Mouse (Mus musculus) CD4-positive, CD25-positive, alpha-beta regulatory T cell (primary cell): ENCODE measurements around the gene Nt5c1a. TPM values are rescaled to one million over a fixed set of nuclear protein-coding genes. Genes with fewer than 3 reads are reported as not detected.

Source experiments
- polyA plus RNA-seq: library from polyadenylated mRNA; unstranded; fragments of 100-300 nt; shearing (Covaris generic); gene quantifications from one replicate; pipeline ENCODE4 v1.2.1, GENCODE M21; 2017

Nt5c1a gene
- not detected for polyA plus RNA-seq

DNA sequence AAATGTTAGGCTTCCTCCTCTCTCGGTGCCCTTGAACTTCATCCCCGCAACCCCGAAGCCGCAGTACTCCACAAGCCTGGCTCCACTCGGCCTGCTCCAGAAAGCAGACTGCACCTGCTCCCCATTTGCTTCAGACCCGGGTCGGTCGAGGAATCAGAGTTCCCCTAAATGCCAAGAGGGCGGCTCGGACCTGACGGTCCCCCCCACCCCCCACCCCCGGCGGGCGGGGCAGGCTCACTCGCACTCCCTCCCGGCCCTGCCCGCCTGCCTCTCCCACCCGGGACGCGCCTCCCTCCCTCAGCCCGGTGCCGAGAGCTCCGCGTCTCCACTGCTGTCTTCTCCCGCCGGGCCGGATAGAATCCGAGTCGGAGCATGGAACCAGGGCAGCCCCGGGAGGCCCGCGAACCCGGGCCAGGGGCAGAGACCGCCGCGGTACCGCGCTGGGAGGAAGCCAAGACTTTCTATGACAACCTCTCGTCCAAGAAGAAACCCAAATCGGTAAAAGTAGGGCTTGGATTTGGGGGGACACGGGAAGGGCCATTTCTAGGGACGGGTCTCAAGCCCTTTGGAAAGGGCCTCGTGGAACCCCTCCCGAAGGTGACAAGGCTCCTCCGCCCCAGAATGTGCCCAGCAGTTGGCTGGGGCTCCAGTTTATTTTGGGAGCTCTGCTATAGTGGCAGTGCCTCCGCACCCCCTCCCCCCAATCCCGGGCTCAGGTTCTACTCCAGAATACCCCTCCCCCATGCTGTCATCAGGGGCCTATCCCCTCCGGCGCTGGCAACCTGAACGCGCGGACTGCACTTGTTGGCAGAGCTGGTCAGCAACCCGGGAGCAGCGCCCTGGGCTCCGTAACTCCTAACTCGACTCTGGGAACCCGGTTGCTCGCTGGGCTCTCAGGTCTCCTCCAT lies at the start of gene Nt5c1a:
Gene Nt5c1a (plus strand): TSS at position 319 of the 908 bp plus-strand sequence.

DNA sequence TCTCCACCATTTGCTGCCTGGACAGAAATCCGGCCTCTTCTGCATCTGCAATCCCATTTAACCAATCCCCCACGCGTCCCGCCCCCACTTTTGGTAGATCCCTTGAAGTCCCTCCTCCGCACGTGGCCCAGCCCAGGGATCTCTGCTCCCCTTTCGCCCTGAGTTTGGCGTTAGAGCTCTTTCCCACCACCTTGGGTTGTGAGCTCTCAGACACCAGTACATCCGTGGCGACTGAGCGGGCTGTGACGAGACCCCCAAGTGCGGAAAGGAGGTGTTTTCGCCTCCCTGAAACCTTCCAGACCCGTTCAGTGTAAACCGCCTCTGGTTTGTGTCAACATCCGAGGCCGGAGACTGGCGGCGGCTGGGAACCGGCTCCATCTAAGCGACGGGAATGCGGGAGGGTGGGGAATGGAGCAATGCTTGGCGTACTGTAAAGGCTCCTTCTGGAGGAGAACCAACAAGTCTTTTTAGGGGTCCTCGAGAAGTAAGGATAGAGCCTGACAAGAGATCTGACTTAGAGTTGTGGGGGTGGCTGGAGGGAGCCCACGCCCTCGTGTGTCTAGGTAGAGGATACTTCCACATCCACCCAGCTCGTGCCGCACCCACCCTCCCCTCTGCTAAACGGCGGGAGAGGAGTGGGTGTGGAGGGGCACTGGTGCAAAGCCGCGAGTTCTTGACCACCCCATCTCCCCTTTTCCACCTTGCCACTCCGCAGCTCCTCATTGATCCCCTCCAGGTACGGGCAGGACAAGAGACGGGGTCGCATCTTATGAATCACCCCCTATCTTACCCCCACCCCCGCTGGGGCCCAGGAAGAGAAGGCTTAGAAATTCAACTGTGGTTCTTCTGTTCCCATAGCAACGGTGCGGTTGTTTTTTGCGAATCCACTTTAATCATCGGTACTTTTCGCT lies 18.7 kb upstream of the Nt5c1a start, which contains the start of gene Hpcal4:
Gene Hpcal4 (plus strand): TSS at position 900 of the 911 bp plus-strand sequence.

DNA sequence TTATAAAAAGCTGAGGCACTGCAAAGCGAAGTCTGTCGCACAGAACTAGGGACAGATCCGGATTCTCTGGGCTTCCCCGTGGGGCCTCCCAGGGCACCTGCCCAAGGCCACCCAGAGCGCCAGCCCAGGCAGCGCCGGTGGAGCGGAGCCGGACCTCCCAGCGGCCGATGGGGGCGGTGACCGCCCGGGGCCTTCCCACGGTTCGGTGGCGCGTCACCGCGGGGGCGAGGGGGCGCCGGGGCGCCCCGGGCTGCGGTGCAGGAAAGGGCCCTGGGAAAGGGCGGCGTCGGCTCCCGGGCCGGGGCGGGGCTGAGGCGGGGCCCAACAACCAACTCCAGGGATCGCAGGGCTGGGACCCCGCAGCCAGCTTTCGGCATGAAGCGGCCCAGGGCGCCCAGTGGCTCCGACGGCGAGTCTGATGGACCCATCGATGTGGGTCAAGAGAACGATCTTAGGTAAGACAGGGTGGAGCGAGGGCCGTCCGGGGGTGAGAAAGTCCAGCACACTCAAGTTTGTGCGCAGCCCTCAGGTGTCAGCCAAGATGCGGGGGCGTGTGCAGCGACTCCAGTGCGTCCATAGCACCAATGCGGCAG lies 32.3 kb downstream of the Nt5c1a start, which contains the start of gene Heyl:
Gene Heyl (plus strand): TSS at position 65 of the 593 bp plus-strand sequence.

DNA sequence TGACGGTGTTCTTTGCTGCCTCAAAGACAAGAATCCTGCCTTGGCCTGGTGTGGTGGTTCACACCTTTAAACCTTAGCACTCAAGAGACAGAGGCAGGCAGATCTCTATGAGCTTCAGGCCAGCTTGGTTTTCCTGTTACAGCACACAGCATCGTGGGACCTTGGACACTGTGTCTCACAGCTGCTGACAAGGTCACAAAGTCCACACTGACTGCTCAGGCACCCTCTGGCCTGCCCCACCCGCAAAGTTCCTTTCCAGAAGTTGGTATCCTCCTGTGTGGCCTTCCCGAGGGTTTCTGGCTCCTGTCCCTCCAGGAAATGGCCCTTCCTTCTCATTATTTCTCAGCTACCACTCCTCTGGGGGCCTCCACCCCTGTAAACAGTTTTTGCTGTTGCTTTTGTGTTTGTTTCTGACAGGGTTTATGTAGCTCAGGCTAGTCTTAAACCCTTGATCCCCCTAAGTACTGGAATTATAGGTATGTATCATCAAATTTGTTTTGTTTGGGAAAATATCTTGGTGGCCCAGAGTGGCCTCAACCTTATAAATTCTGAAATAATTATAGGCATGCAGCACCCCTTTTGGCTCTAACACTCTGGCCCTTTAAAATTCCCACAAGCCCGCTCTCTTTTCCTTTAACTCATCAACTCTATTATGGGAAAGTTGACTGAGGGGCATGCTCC lies 60.6 kb downstream of the Nt5c1a start, which contains the start of gene Pabpc4:
Gene Pabpc4 (plus strand): TSS at position 631 of the 681 bp plus-strand sequence.

Other genes with a start within 250 kb of the Nt5c1a start
- 3.9 TPM for gene Mfsd2a, start 240.3 kb upstream of the Nt5c1a start, polyA plus RNA-seq
- gene Mycl, start 205.9 kb upstream of the Nt5c1a start, polyA plus RNA-seq: 0.05 TPM
- gene Trit1, start 184.9 kb upstream of the Nt5c1a start, polyA plus RNA-seq: 22.5 TPM
- gene Bmp8b, start 96.3 kb upstream of the Nt5c1a start, polyA plus RNA-seq: 0.18 TPM
- not detected for gene Oxct2b, start 85.2 kb upstream of the Nt5c1a start, polyA plus RNA-seq
- 94.3 TPM for gene Ppie, start 61.6 kb upstream of the Nt5c1a start, polyA plus RNA-seq
- gene Hpcal4, start 18.3 kb upstream of the Nt5c1a start, polyA plus RNA-seq: 0.26 TPM
- 0.05 TPM for gene Heyl, start 32.1 kb downstream of the Nt5c1a start, polyA plus RNA-seq
- 10.0 TPM for gene Pabpc4, start 60.8 kb downstream of the Nt5c1a start, polyA plus RNA-seq
- not detected for gene Oxct2a, start 122.1 kb downstream of the Nt5c1a start, polyA plus RNA-seq
- gene Bmp8a, start 141.7 kb downstream of the Nt5c1a start, polyA plus RNA-seq: 0.11 TPM